Mouse (Mus musculus) megakaryocyte, adult 5-6 weeks (primary cell): ENCODE results near the gene Exoc3l. TPM values are rescaled to one million over a fixed set of nuclear protein-coding genes. Genes with fewer than 3 reads are reported as not detected.

Experiments used
- ATAC-seq: 2 replicates; pipeline ENCODE4 v1.8.0; 2016; ENCODE audit warnings: mild to moderate bottlenecking, inconsistent platforms; ENCODE audit not compliant: poor library complexity, severe bottlenecking
- total RNA-seq, 2 experiments: library from RNA; stranded (forward) in 1 of 2; stranded (reverse) in 1 of 2; fragments of 153-499, 151-499 nt in 1 of 2; fragments of 221-1000, 200-1000 nt in 1 of 2; gene quantifications; 2 replicates each; pipeline versions ENCODE4 v1.2.3 to v1.2.4; 2015 to 2017

Exoc3l gene
- total RNA-seq, 2 experiments from 2014 or later = 0.09 to 0.26 TPM

- no peak for ATAC-seq
Observed at GRCm38 (mm10) chr8:105315073-105315769, 19.3 kb upstream of the Exoc3l start.

- ATAC-seq = no peak
Observed at GRCm38 (mm10) chr8:105313622-105314402, 17.9 kb upstream of the Exoc3l start.

GRCm38 (mm10) chr8:105312891-105313481 is 17.1 kb upstream of the Exoc3l start:
- ATAC-seq = no peak

- no peak for ATAC-seq
Observed at GRCm38 (mm10) chr8:105311718-105312117, 15.8 kb upstream of the Exoc3l start.

- ATAC-seq = no peak
Observed at GRCm38 (mm10) chr8:105310118-105310517, 14.2 kb upstream of the Exoc3l start.

- no peak for ATAC-seq
Observed at GRCm38 (mm10) chr8:105309142-105309847, 13.4 kb upstream of the Exoc3l start.

- ATAC-seq = no peak
Observed at GRCm38 (mm10) chr8:105308428-105308827, 12.5 kb upstream of the Exoc3l start.

GRCm38 (mm10) chr8:105307670-105308069 is 11.8 kb upstream of the Exoc3l start:
- no peak for ATAC-seq

- ATAC-seq = no peak
Observed at GRCm38 (mm10) chr8:105306146-105306691, 10.3 kb upstream of the Exoc3l start.

- peak; percentile 33 for ATAC-seq
Observed at GRCm38 (mm10) chr8:105305211-105306145, 9.6 kb upstream of the Exoc3l start, which contains the start of gene Elmo3. Gene Elmo3 (plus strand): TSS chr8:105305601.

- no peak for ATAC-seq
Observed at GRCm38 (mm10) chr8:105304325-105305210, 8.7 kb upstream of the Exoc3l start.

GRCm38 (mm10) chr8:105303874-105304273 is 8.0 kb upstream of the Exoc3l start:
- ATAC-seq = no peak

GRCm38 (mm10) chr8:105303396-105303795 is 7.5 kb upstream of the Exoc3l start:
- ATAC-seq = no peak

- ATAC-seq = no peak
Observed at GRCm38 (mm10) chr8:105299962-105300361, 4.1 kb upstream of the Exoc3l start.

GRCm38 (mm10) chr8:105298351-105299252 is 2.7 kb upstream of the Exoc3l start:
- no peak for ATAC-seq

GRCm38 (mm10) chr8:105297511-105298192 is 1.8 kb upstream of the Exoc3l start, which contains the start of gene E2f4:
Gene E2f4 (plus strand): TSS chr8:105297663.
- peak; percentile 97 for ATAC-seq

GRCm38 (mm10) chr8:105295256-105295655 is 645 bp downstream of the Exoc3l start:
- ATAC-seq = no peak
